Mouse (Mus musculus): Measurements from ENCODE around the gene Sf3b4. TPM values are rescaled to one million over a fixed set of nuclear protein-coding genes. Genes with fewer than 3 reads are reported as not detected.
A peak's percentile ranks its signal among the peaks of the same experiment; 100 is the strongest.

Sf3b4 gene
- polyA plus RNA-seq, 1 experiment from 2014 or later = 169 TPM

- Histone ChIP-seq H3K4me2 (ENCODE audit: low read length) (peak overlapping the region; percentile 69), H3K4me3 (ENCODE audit: low read depth, low read length) (peak overlapping the region; percentile 53), H3K9ac (ENCODE audit: low read length) (peak overlapping the region; percentile 80), H3K27ac (ENCODE audit: low read depth, low read length) (peak overlapping the region; percentile 58; the same call in 1 of the 2 replicates), H3K36me3 (ENCODE audit: control insufficient read depth, insufficient read depth, low read length) (peaks cover 22% of the 10 kb centered on the region), H3K4me1 (ENCODE audit: control insufficient read depth, insufficient read depth, low read length) (peaks cover 17% of the 10 kb centered on the region), H3K27me3 (replicated peaks; ENCODE audit: control insufficient read depth, insufficient read depth, low read length) (no peaks in the 10 kb centered on the region), H3K9me3 (replicated peaks; ENCODE audit: control insufficient read depth, low read length) (no peaks in the 10 kb centered on the region)
- peak; percentile 21 for ATAC-seq
- DNase-seq (ENCODE audit: low spot score) = peak; percentile 27
- whole genome bisulfite sequencing = 40% methylated on average over 12 of the region's 12 CpGs
These were observed 9.6 kb downstream of the Sf3b4 start for GRCm38 (mm10) chr3:96181510-96182381.

- Histone ChIP-seq H3K27me3 (replicated peaks; ENCODE audit: control insufficient read depth, insufficient read depth, low read length) (no peaks in the 10 kb centered on the region), H3K4me3 (ENCODE audit: low read depth, low read length) (peak overlapping the region; percentile 53), H3K4me1 (ENCODE audit: control insufficient read depth, insufficient read depth, low read length) (peaks cover 17% of the 10 kb centered on the region), H3K27ac (ENCODE audit: low read depth, low read length) (no peak overlapping the region; the same call in 1 of the 2 replicates), H3K9me3 (replicated peaks; ENCODE audit: control insufficient read depth, low read length) (no peaks in the 10 kb centered on the region), H3K9ac (ENCODE audit: low read length) (peak overlapping the region; percentile 80), H3K4me2 (ENCODE audit: low read length) (peak overlapping the region; percentile 69), H3K36me3 (ENCODE audit: control insufficient read depth, insufficient read depth, low read length) (peaks cover 25% of the 10 kb centered on the region)
- DNase-seq (ENCODE audit: low spot score) (peak; percentile 2), ATAC-seq (no peak)
- 42% methylated on average over 4 of the region's 4 CpGs for WGBS
These were observed 10.2 kb downstream of the Sf3b4 start for GRCm38 (mm10) chr3:96182382-96182776.

- Histone ChIP-seq H3K9me3 (replicated peaks; ENCODE audit: control insufficient read depth, low read length) (no peaks in the 10 kb centered on the region), H3K9ac (ENCODE audit: low read length) (no peak overlapping the region), H3K27ac (ENCODE audit: low read depth, low read length) (no peak overlapping the region), H3K4me3 (ENCODE audit: low read depth, low read length) (no peak overlapping the region), H3K4me2 (ENCODE audit: low read length) (no peak overlapping the region), H3K27me3 (replicated peaks; ENCODE audit: control insufficient read depth, insufficient read depth, low read length) (no peaks in the 10 kb centered on the region), H3K4me1 (ENCODE audit: control insufficient read depth, insufficient read depth, low read length) (peaks cover 5% of the 10 kb centered on the region; the same call in 1 of the 2 replicates), H3K36me3 (ENCODE audit: control insufficient read depth, insufficient read depth, low read length) (peaks cover 40% of the 10 kb centered on the region)
- ATAC-seq = no peak
- DNase-seq (ENCODE audit: low spot score) = no peak
- WGBS = 67% methylated on average over 12 of the region's 12 CpGs
These were observed 20.8 kb downstream of the Sf3b4 start for GRCm38 (mm10) chr3:96192977-96193376.

- Histone ChIP-seq H3K4me2 (ENCODE audit: low read length) (no peak overlapping the region), H3K4me3 (ENCODE audit: low read depth, low read length) (no peak overlapping the region), H3K9me3 (replicated peaks; ENCODE audit: control insufficient read depth, low read length) (no peaks in the 10 kb centered on the region), H3K9ac (ENCODE audit: low read length) (no peak overlapping the region), H3K27ac (ENCODE audit: low read depth, low read length) (no peak overlapping the region), H3K27me3 (replicated peaks; ENCODE audit: control insufficient read depth, insufficient read depth, low read length) (no peaks in the 10 kb centered on the region), H3K36me3 (ENCODE audit: control insufficient read depth, insufficient read depth, low read length) (peaks cover 26% of the 10 kb centered on the region), H3K4me1 (ENCODE audit: control insufficient read depth, insufficient read depth, low read length) (peaks cover 7% of the 10 kb centered on the region; the same call in 1 of the 2 replicates)
- WGBS = 85% methylated on average over 10 of the region's 10 CpGs
- ATAC-seq (no peak), DNase-seq (ENCODE audit: low spot score) (no peak)
These were observed 22.8 kb downstream of the Sf3b4 start for GRCm38 (mm10) chr3:96194966-96195365.

- Histone ChIP-seq H3K9me3 (replicated peaks; ENCODE audit: control insufficient read depth, low read length) (no peaks in the 10 kb centered on the region), H3K4me3 (ENCODE audit: low read depth, low read length) (no peak overlapping the region), H3K27ac (ENCODE audit: low read depth, low read length) (no peak overlapping the region), H3K36me3 (ENCODE audit: control insufficient read depth, insufficient read depth, low read length) (peaks cover 18% of the 10 kb centered on the region), H3K9ac (ENCODE audit: low read length) (no peak overlapping the region), H3K4me2 (ENCODE audit: low read length) (no peak overlapping the region), H3K27me3 (replicated peaks; ENCODE audit: control insufficient read depth, insufficient read depth, low read length) (no peaks in the 10 kb centered on the region), H3K4me1 (ENCODE audit: control insufficient read depth, insufficient read depth, low read length) (peaks cover 7% of the 10 kb centered on the region; the same call in 1 of the 2 replicates)
- DNase-seq (ENCODE audit: low spot score) (no peak), ATAC-seq (no peak)
- WGBS = 95% methylated on average over 11 of the region's 11 CpGs
These were observed 23.6 kb downstream of the Sf3b4 start for GRCm38 (mm10) chr3:96195616-96196313.

GRCm38 (mm10) chr3:96196437-96197128 lies 24.5 kb downstream of the Sf3b4 start:
- peaks cover 16% of the 10 kb centered on the region for H3K36me3 ChIP-seq (ENCODE audit: control insufficient read depth, insufficient read depth, low read length)
- DNase-seq (ENCODE audit: low spot score) (no peak), ATAC-seq (0 out of 2 replicates have a peak, but pooled peaks have one; percentile 0)
- peak overlapping the region; percentile 97 for H3K27ac ChIP-seq (ENCODE audit: low read depth, low read length)
- H3K4me3 ChIP-seq (ENCODE audit: low read depth, low read length) = peak overlapping the region; percentile 71
- peak overlapping the region; percentile 91 for H3K9ac ChIP-seq (ENCODE audit: low read length)
- no peaks in the 10 kb centered on the region for H3K9me3 ChIP-seq (replicated peaks; ENCODE audit: control insufficient read depth, low read length)
- no peaks in the 10 kb centered on the region for H3K27me3 ChIP-seq (replicated peaks; ENCODE audit: control insufficient read depth, insufficient read depth, low read length)
- 18% methylated on average over 27 of the region's 27 CpGs for WGBS
- H3K4me2 ChIP-seq (ENCODE audit: low read length) = peak overlapping the region; percentile 98
- peaks cover 7% of the 10 kb centered on the region; the same call in 1 of the 2 replicates for H3K4me1 ChIP-seq (ENCODE audit: control insufficient read depth, insufficient read depth, low read length)

- Histone ChIP-seq H3K9me3 (replicated peaks; ENCODE audit: control insufficient read depth, low read length) (no peaks in the 10 kb centered on the region), H3K27ac (ENCODE audit: low read depth, low read length) (peak overlapping the region; percentile 97), H3K9ac (ENCODE audit: low read length) (peak overlapping the region; percentile 91), H3K4me2 (ENCODE audit: low read length) (peak overlapping the region; percentile 98), H3K4me1 (ENCODE audit: control insufficient read depth, insufficient read depth, low read length) (peaks cover 7% of the 10 kb centered on the region; the same call in 1 of the 2 replicates), H3K4me3 (ENCODE audit: low read depth, low read length) (peak overlapping the region; percentile 71), H3K36me3 (ENCODE audit: control insufficient read depth, insufficient read depth, low read length) (peaks cover 14% of the 10 kb centered on the region), H3K27me3 (replicated peaks; ENCODE audit: control insufficient read depth, insufficient read depth, low read length) (no peaks in the 10 kb centered on the region)
- ATAC-seq (peak; percentile 97), DNase-seq (ENCODE audit: low spot score) (peak; percentile 97)
- under 1% methylated on average over 50 of the region's 50 CpGs for whole genome bisulfite sequencing
These were observed 25.1 kb downstream of the Sf3b4 start for GRCm38 (mm10) chr3:96197129-96197749.

GRCm38 (mm10) chr3:96198181-96198580 lies 26.0 kb downstream of the Sf3b4 start:
- Histone ChIP-seq H3K36me3 (ENCODE audit: control insufficient read depth, insufficient read depth, low read length) (peaks cover 12% of the 10 kb centered on the region; the same call in 1 of the 2 replicates), H3K4me3 (ENCODE audit: low read depth, low read length) (peak overlapping the region; percentile 71), H3K27me3 (replicated peaks; ENCODE audit: control insufficient read depth, insufficient read depth, low read length) (no peaks in the 10 kb centered on the region), H3K27ac (ENCODE audit: low read depth, low read length) (no peak overlapping the region), H3K4me2 (ENCODE audit: low read length) (peak overlapping the region; percentile 98), H3K9ac (ENCODE audit: low read length) (peak overlapping the region; percentile 91), H3K4me1 (ENCODE audit: control insufficient read depth, insufficient read depth, low read length) (peaks cover 7% of the 10 kb centered on the region; the same call in 1 of the 2 replicates), H3K9me3 (replicated peaks; ENCODE audit: control insufficient read depth, low read length) (no peaks in the 10 kb centered on the region)
- DNase-seq (ENCODE audit: low spot score) (peak; percentile 22), ATAC-seq (peak; percentile 11; the same call in 1 of the 2 replicates)
- WGBS = 3% methylated on average over 6 of the region's 6 CpGs

All from forebrain, embryonic 14.5 days (tissue).